In genomic region chr17:34024861-34025755, GRCm38 (mm10) we compare ENCODE assay signal across 7 mouse cellular contexts. TPM values are rescaled to one million over a fixed set of nuclear protein-coding genes. Genes with fewer than 3 reads are reported as not detected.
DNase-seq lines count a peak whose midpoint lies in the region; ATAC-seq lines count a peak whose summit lies in the region.

No protein-coding gene starts in this region.

- peak overlapping the region; percentile 91 for H3K27ac ChIP-seq in lung, embryonic 15.5 days
- peak overlapping the region; percentile 83 to 89 for H3K27ac ChIP-seq in heart, embryonic 14.5 days (replicated peaks in 1 of 2; ENCODE audit: control insufficient read depth in 1 of 2, insufficient read depth in 1 of 2, low read depth in 2 of 2, low read length in 2 of 2)
- H3K27ac ChIP-seq in liver, embryonic 13.5 days: peak overlapping the region; percentile 83
- H3K27ac ChIP-seq in stomach, embryonic 16.5 days (ENCODE audit: low read length): peak overlapping the region; percentile 93

- H3K36me3 ChIP-seq in lung, embryonic 15.5 days: peaks cover 46% of the 10 kb centered on the region
- H3K36me3 ChIP-seq in heart, embryonic 14.5 days (ENCODE audit: control insufficient read depth, insufficient read depth, low read length): peaks cover 44% of the 10 kb centered on the region
- peaks cover 52% of the 10 kb centered on the region for H3K36me3 ChIP-seq in liver, embryonic 13.5 days
- H3K36me3 ChIP-seq in stomach, embryonic 16.5 days (ENCODE audit: control insufficient read depth, insufficient read depth, low read length): peaks cover 36% of the 10 kb centered on the region

- no peaks in the 10 kb centered on the region for H3K9me3 ChIP-seq in lung, embryonic 15.5 days
- no peaks in the 10 kb centered on the region for H3K9me3 ChIP-seq in heart, embryonic 14.5 days (ENCODE audit: control insufficient read depth, low read length)
- peaks cover 13% of the 10 kb centered on the region for H3K9me3 ChIP-seq in liver, embryonic 13.5 days (replicated peaks)
- no peaks in the 10 kb centered on the region for H3K9me3 ChIP-seq in stomach, embryonic 16.5 days (replicated peaks; ENCODE audit: control insufficient read depth, low read length)

- no peak for DNase-seq in lung, postnatal 14 days
- DNase-seq in cerebellum, adult 8-10 months: peak; percentile 35
- no peak for DNase-seq in liver, embryonic 13.5 days
- no peak for DNase-seq in layer of hippocampus, adult 9-10 months (ENCODE audit: low spot score)

- peaks cover 56% of the 10 kb centered on the region for H3K4me1 ChIP-seq in lung, embryonic 15.5 days
- H3K4me1 ChIP-seq in heart, embryonic 14.5 days (ENCODE audit: control insufficient read depth in 2 of 2, insufficient read depth in 2 of 2, low read length in 2 of 2): peaks cover 17 to 45% of the 10 kb centered on the region in 2 experiments
- peaks cover 62% of the 10 kb centered on the region for H3K4me1 ChIP-seq in liver, embryonic 13.5 days (replicated peaks)
- H3K4me1 ChIP-seq in stomach, embryonic 16.5 days (ENCODE audit: control insufficient read depth, insufficient read depth, low read length): peaks cover 42% of the 10 kb centered on the region

- peak overlapping the region; percentile 93 for H3K9ac ChIP-seq in lung, embryonic 15.5 days
- H3K9ac ChIP-seq in heart, embryonic 14.5 days (ENCODE audit: low read length): peak overlapping the region; percentile 91
- peak overlapping the region; percentile 87 for H3K9ac ChIP-seq in liver, embryonic 13.5 days
- peak overlapping the region; percentile 92 for H3K9ac ChIP-seq in stomach, embryonic 16.5 days (ENCODE audit: low read length)

- peak overlapping the region; percentile 94 for H3K4me2 ChIP-seq in lung, embryonic 15.5 days
- peak overlapping the region; percentile 95 for H3K4me2 ChIP-seq in heart, embryonic 14.5 days (ENCODE audit: low read length)
- peak overlapping the region; percentile 98 for H3K4me2 ChIP-seq in liver, embryonic 13.5 days
- peak overlapping the region; percentile 88 for H3K4me2 ChIP-seq in stomach, embryonic 16.5 days (ENCODE audit: low read depth, low read length)

- no peaks in the 10 kb centered on the region for H3K27me3 ChIP-seq in lung, embryonic 15.5 days
- no peaks in the 10 kb centered on the region for H3K27me3 ChIP-seq in heart, embryonic 14.5 days (ENCODE audit: control insufficient read depth, insufficient read depth, low read length)
- H3K27me3 ChIP-seq in liver, embryonic 13.5 days: no peaks in the 10 kb centered on the region
- no peaks in the 10 kb centered on the region for H3K27me3 ChIP-seq in stomach, embryonic 16.5 days (ENCODE audit: control insufficient read depth, insufficient read depth, low read length)

- WGBS in lung, embryonic 15.5 days: under 1% methylated on average over 57 of the region's 57 CpGs
- WGBS in heart, embryonic 14.5 days: 1% methylated on average over 54 of the region's 57 CpGs
- 1% methylated on average over 56 of the region's 57 CpGs for whole genome bisulfite sequencing in liver, embryonic 13.5 days (ENCODE audit: insufficient replicate concordance)
- under 1% methylated on average over 53 of the region's 57 CpGs for WGBS in stomach, embryonic 16.5 days

- ATAC-seq in lung, embryonic 15.5 days (ENCODE audit: borderline replicate concordance, extremely low read depth, low FRiP score, low TSS enrichment): peak; percentile 2; the same call in 1 of the 2 replicates
- peak; percentile 3 for ATAC-seq in heart, embryonic 14.5 days (ENCODE audit: insufficient number of reproducible peaks, insufficient read depth, low FRiP score, low read depth)
- ATAC-seq in liver, embryonic 13.5 days (ENCODE audit: low read depth): 0 out of 2 replicates have a peak, but pooled peaks have one; percentile 1
- no peak for ATAC-seq in stomach, embryonic 16.5 days (ENCODE audit: insufficient read depth, low FRiP score)

- H3K4me3 ChIP-seq in lung, embryonic 15.5 days: peak overlapping the region; percentile 88
- peak overlapping the region; percentile 80 to 88 for H3K4me3 ChIP-seq in heart, embryonic 14.5 days (ENCODE audit: control insufficient read depth in 1 of 2, insufficient read depth in 1 of 2, low read depth in 1 of 2, low read length in 2 of 2)
- peak overlapping the region; percentile 80 for H3K4me3 ChIP-seq in liver, embryonic 13.5 days (replicated peaks)
- H3K4me3 ChIP-seq in stomach, embryonic 16.5 days (replicated peaks; ENCODE audit: low read length): peak overlapping the region; percentile 92

RNA-seq across cellular contexts. Expression of gene Ring1, which starts 0.6 kb away (rescaled TPM):
- 20.9 and 23.2 TPM in 2 replicates for polyA plus RNA-seq in lung, embryonic 15.5 days (2015; fragmentation: Nextera tagmentation; extraction: Ambion mirVana)
- 5.4 and 7.4 TPM in 2 replicates for polyA plus RNA-seq in heart, embryonic 14.5 days (2014; fragmentation: Nextera tagmentation; extraction: Ambion mirVana)
- polyA plus RNA-seq in liver, embryonic 13.5 days (2015; fragmentation: Nextera tagmentation; extraction: Ambion mirVana): 5.2 and 5.4 TPM in 2 replicates
- polyA plus RNA-seq in stomach, embryonic 16.5 days (2015; fragmentation: Nextera tagmentation; extraction: Ambion mirVana): 8.1 and 10.7 TPM in 2 replicates

RNA-seq across cellular contexts. Expression of gene H2-Ke6, which starts 2.8 kb away (rescaled TPM):
- 46.1 and 49.1 TPM in 2 replicates for polyA plus RNA-seq in lung, embryonic 15.5 days (2015; fragmentation: Nextera tagmentation; extraction: Ambion mirVana)
- polyA plus RNA-seq in heart, embryonic 14.5 days (2014; fragmentation: Nextera tagmentation; extraction: Ambion mirVana): 46.8 and 57.7 TPM in 2 replicates
- 25.2 and 25.7 TPM in 2 replicates for polyA plus RNA-seq in liver, embryonic 13.5 days (2015; fragmentation: Nextera tagmentation; extraction: Ambion mirVana)
- 38.9 and 41.3 TPM in 2 replicates for polyA plus RNA-seq in stomach, embryonic 16.5 days (2015; fragmentation: Nextera tagmentation; extraction: Ambion mirVana)

RNA-seq across cellular contexts. Expression of gene Slc39a7, which starts 6.4 kb away (rescaled TPM):
- 192 and 205 TPM in 2 replicates for polyA plus RNA-seq in lung, embryonic 15.5 days (2015; fragmentation: Nextera tagmentation; extraction: Ambion mirVana)
- 48.0 and 53.2 TPM in 2 replicates for polyA plus RNA-seq in heart, embryonic 14.5 days (2014; fragmentation: Nextera tagmentation; extraction: Ambion mirVana)
- 71.7 and 76.7 TPM in 2 replicates for polyA plus RNA-seq in liver, embryonic 13.5 days (2015; fragmentation: Nextera tagmentation; extraction: Ambion mirVana)
- polyA plus RNA-seq in stomach, embryonic 16.5 days (2015; fragmentation: Nextera tagmentation; extraction: Ambion mirVana): 194 and 195 TPM in 2 replicates

RNA-seq across cellular contexts. Expression of gene Rxrb, which starts 6.5 kb away (rescaled TPM):
- 47.5 and 56.0 TPM in 2 replicates for polyA plus RNA-seq in lung, embryonic 15.5 days (2015; fragmentation: Nextera tagmentation; extraction: Ambion mirVana)
- 14.2 and 16.4 TPM in 2 replicates for polyA plus RNA-seq in heart, embryonic 14.5 days (2014; fragmentation: Nextera tagmentation; extraction: Ambion mirVana)
- polyA plus RNA-seq in liver, embryonic 13.5 days (2015; fragmentation: Nextera tagmentation; extraction: Ambion mirVana): 18.2 and 18.6 TPM in 2 replicates
- polyA plus RNA-seq in stomach, embryonic 16.5 days (2015; fragmentation: Nextera tagmentation; extraction: Ambion mirVana): 36.3 and 37.7 TPM in 2 replicates

RNA-seq across cellular contexts. Expression of gene Col11a2, which starts 14.1 kb away (rescaled TPM):
- 4.1 and 5.0 TPM in 2 replicates for polyA plus RNA-seq in lung, embryonic 15.5 days (2015; fragmentation: Nextera tagmentation; extraction: Ambion mirVana)
- polyA plus RNA-seq in heart, embryonic 14.5 days (2014; fragmentation: Nextera tagmentation; extraction: Ambion mirVana): 0.32 and 0.51 TPM in 2 replicates
- 0.32 and 0.54 TPM in 2 replicates for polyA plus RNA-seq in liver, embryonic 13.5 days (2015; fragmentation: Nextera tagmentation; extraction: Ambion mirVana)
- polyA plus RNA-seq in stomach, embryonic 16.5 days (2015; fragmentation: Nextera tagmentation; extraction: Ambion mirVana): 0.57 and 0.61 TPM in 2 replicates
